Comparison of ENCODE assay signal across 8 mouse cellular contexts in the genomic region with DNA sequence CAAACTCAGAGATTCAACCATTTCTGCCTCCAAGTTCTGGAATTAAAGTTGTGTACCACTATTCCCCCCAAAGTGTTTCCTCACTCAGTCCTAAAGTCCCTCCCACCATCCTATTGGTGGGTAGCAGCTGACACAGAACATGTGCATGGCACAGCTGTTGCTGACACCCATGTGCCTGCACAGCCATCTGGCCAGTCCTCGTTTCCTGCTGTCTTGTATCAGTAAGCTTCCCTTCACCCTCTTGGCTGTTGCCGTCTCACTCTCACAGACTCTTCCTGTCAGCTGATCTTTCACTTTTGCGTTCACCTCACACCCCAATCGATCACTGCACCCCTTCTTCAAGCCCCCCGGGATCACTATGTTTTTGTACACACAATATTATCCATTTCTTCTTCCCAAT. TPM values are rescaled to one million over a fixed set of nuclear protein-coding genes. Genes with fewer than 3 reads are reported as not detected.
A peak's percentile ranks its signal among the peaks of the same experiment; 100 is the strongest.
DNase-seq lines count a peak whose midpoint lies in the region; ATAC-seq and TF ChIP-seq lines count a peak whose summit lies in the region.

No protein-coding gene starts in this region.

- no peaks in the 10 kb centered on the region for H3K79me2 ChIP-seq in heart, adult 2 months (replicated peaks; ENCODE audit: control insufficient read depth, insufficient read depth, low read length)

- intact Hi-C loops in heart, adult 2 months (cut with DNase I) = no loop called here

- 31% methylated on average over 5 of the region's 5 CpGs for WGBS in heart, adult 2 months
- WGBS in intestine, embryonic 14.5 days = 36% methylated on average over 5 of the region's 5 CpGs
- WGBS in liver, embryonic 16.5 days (ENCODE audit: insufficient replicate concordance) = 20% methylated on average over 5 of the region's 5 CpGs
- WGBS in stomach, postnatal 0 days = 35% methylated on average over 5 of the region's 5 CpGs

- TF ChIP-seq EP300 in heart, adult 2 months (IDR thresholded peaks at IDR 0.05; ENCODE audit: insufficient read depth, low read depth, low read length) = no peak
- no peak for TF ChIP-seq EP300 in stomach, postnatal 0 days (optimal IDR thresholded peaks at IDR 0.05)

- TF ChIP-seq POLR2A in heart, adult 2 months (IDR thresholded peaks at IDR 0.05; ENCODE audit: insufficient read depth, low read depth, low read length) = 0 out of 2 replicates have a peak, but pooled peaks have one; percentile 33

- no peak overlapping the region for H3K27ac ChIP-seq in heart, adult 2 months
- peak overlapping the region; percentile 34; the same call in 1 of the 2 replicates for H3K27ac ChIP-seq in intestine, embryonic 14.5 days (ENCODE audit: low read depth)
- H3K27ac ChIP-seq in liver, embryonic 16.5 days (ENCODE audit: low read length) = no peak overlapping the region
- no peak overlapping the region; the same call in 1 of the 2 replicates for H3K27ac ChIP-seq in stomach, postnatal 0 days (replicated peaks)

- H3K4me1 ChIP-seq in heart, adult 2 months (ENCODE audit: control insufficient read depth, insufficient read depth, low read length) = peaks cover 7% of the 10 kb centered on the region
- peaks cover 16% of the 10 kb centered on the region for H3K4me1 ChIP-seq in intestine, embryonic 14.5 days (replicated peaks; ENCODE audit: control insufficient read depth, insufficient read depth, low read length)
- H3K4me1 ChIP-seq in liver, embryonic 16.5 days (ENCODE audit: control insufficient read depth, low read depth, low read length) = peaks cover 20% of the 10 kb centered on the region
- no peaks in the 10 kb centered on the region for H3K4me1 ChIP-seq in stomach, postnatal 0 days (replicated peaks; ENCODE audit: control insufficient read depth, insufficient read depth)

- peak; percentile 88 for ATAC-seq in CD4-positive, CD25-positive, alpha-beta regulatory T cell, adult 4 months
- ATAC-seq in intestine, embryonic 14.5 days (replicated peaks; ENCODE audit: low FRiP score, low TSS enrichment, low read depth) = no peak
- 0 out of 2 replicates have a peak, but pooled peaks have one; percentile 10 for ATAC-seq in liver, embryonic 16.5 days (ENCODE audit: low read depth)
- peak; percentile 28; the same call in 1 of the 2 replicates for ATAC-seq in stomach, postnatal 0 days (ENCODE audit: low FRiP score, low TSS enrichment)

- no peaks in the 10 kb centered on the region for H3K36me3 ChIP-seq in heart, adult 2 months (ENCODE audit: control insufficient read depth, insufficient read depth, low read length)
- peaks cover 27% of the 10 kb centered on the region for H3K36me3 ChIP-seq in intestine, embryonic 14.5 days (ENCODE audit: control insufficient read depth, insufficient read depth, low read length)
- peaks cover 17% of the 10 kb centered on the region for H3K36me3 ChIP-seq in liver, embryonic 16.5 days (ENCODE audit: control insufficient read depth, insufficient read depth)
- H3K36me3 ChIP-seq in stomach, postnatal 0 days (ENCODE audit: control insufficient read depth, insufficient read depth, low read length) = peaks cover 11% of the 10 kb centered on the region

- H3K27me3 ChIP-seq in heart, adult 2 months (ENCODE audit: control insufficient read depth, insufficient read depth, low read length) = no peaks in the 10 kb centered on the region
- no peaks in the 10 kb centered on the region for H3K27me3 ChIP-seq in intestine, embryonic 14.5 days (replicated peaks; ENCODE audit: control insufficient read depth, insufficient read depth, low read length)
- H3K27me3 ChIP-seq in liver, embryonic 16.5 days (ENCODE audit: control insufficient read depth, insufficient read depth, low read depth, low read length) = no peaks in the 10 kb centered on the region
- H3K27me3 ChIP-seq in stomach, postnatal 0 days (ENCODE audit: control insufficient read depth, insufficient read depth, low read length) = no peaks in the 10 kb centered on the region

- no peak overlapping the region for H3K9ac ChIP-seq in heart, adult 2 months (ENCODE audit: low read depth, low read length)
- no peak overlapping the region for H3K9ac ChIP-seq in intestine, embryonic 14.5 days (ENCODE audit: low read length)
- no peak overlapping the region for H3K9ac ChIP-seq in liver, embryonic 16.5 days (ENCODE audit: low read depth, low read length)
- H3K9ac ChIP-seq in stomach, postnatal 0 days (ENCODE audit: low read length) = no peak overlapping the region

- H3K4me2 ChIP-seq in intestine, embryonic 14.5 days (ENCODE audit: low read length) = no peak overlapping the region
- no peak overlapping the region for H3K4me2 ChIP-seq in liver, embryonic 16.5 days (ENCODE audit: low read depth, low read length)
- no peak overlapping the region for H3K4me2 ChIP-seq in stomach, postnatal 0 days (replicated peaks; ENCODE audit: low read depth)

- TF ChIP-seq CTCF in heart, adult 2 months (IDR thresholded peaks at IDR 0.05) = no peak
- no peak for TF ChIP-seq CTCF in stomach, postnatal 0 days (IDR thresholded peaks at IDR 0.05; ENCODE audit: low read depth)

- H3K4me3 ChIP-seq in heart, adult 2 months = no peak overlapping the region
- H3K4me3 ChIP-seq in intestine, embryonic 14.5 days (ENCODE audit: low read depth, low read length) = no peak overlapping the region
- H3K4me3 ChIP-seq in liver, embryonic 16.5 days (ENCODE audit: low read depth, low read length) = no peak overlapping the region
- H3K4me3 ChIP-seq in stomach, postnatal 0 days (ENCODE audit: low read depth, low read length) = no peak overlapping the region

- DNase-seq in heart, adult 2 months = peak in 1 of 2 experiments; percentile 22
- DNase-seq in heart, adult 8-10 months (ENCODE audit: low spot score) = no peak
- DNase-seq in intestine, embryonic 14.5 days (ENCODE audit: low spot score) = no peak
- no peak for DNase-seq in stomach, postnatal 0 days (ENCODE audit: low spot score)
- DNase-seq in cerebellum, postnatal 36 days = no peak
- DNase-seq in kidney, postnatal 10 days = no peak

- no peaks in the 10 kb centered on the region for H3K9me3 ChIP-seq in intestine, embryonic 14.5 days (ENCODE audit: control insufficient read depth, low read length)
- no peaks in the 10 kb centered on the region for H3K9me3 ChIP-seq in liver, embryonic 16.5 days (replicated peaks; ENCODE audit: control insufficient read depth, low read length)
- no peaks in the 10 kb centered on the region for H3K9me3 ChIP-seq in stomach, postnatal 0 days (ENCODE audit: control insufficient read depth, low read length)

RNA-seq across cellular contexts. Expression of a gene that starts 12.5 kb away (rescaled TPM):
- 10 to 100 TPM; 11.0 to 13.5 TPM for total RNA-seq in heart, adult 2 months (2021)
- polyA plus RNA-seq in heart, adult 2 months (2012; rRNA removed) = 10.6 and 10.9 TPM in 2 replicates
- 10 to 100 TPM in 3 of 4 experiments, 1 to 10 TPM in 1; 10.0 to 16.2 (median 12.6) TPM for total RNA-seq in heart, adult 8-10 months (2022)
- 10 to 100 TPM; 10.9 to 24.0 TPM for polyA plus RNA-seq in CD4-positive, CD25-positive, alpha-beta regulatory T cell, adult 4 months (2017; shearing (Covaris generic))
- polyA plus RNA-seq in intestine, embryonic 14.5 days (2014; fragmentation: Nextera tagmentation; extraction: Ambion mirVana) = 23.9 and 27.8 TPM in 2 replicates
- 6.2 and 6.8 TPM in 2 replicates for polyA plus RNA-seq in liver, embryonic 16.5 days (2015; fragmentation: Nextera tagmentation; extraction: Ambion mirVana)
- polyA plus RNA-seq in stomach, postnatal 0 days (2015; fragmentation: Nextera tagmentation; extraction: Ambion mirVana) = 8.2 and 10.0 TPM in 2 replicates

RNA-seq across cellular contexts. Expression of a gene that starts 14.7 kb away (rescaled TPM):
- 100 to 1,000 TPM; 121 to 140 TPM for total RNA-seq in heart, adult 2 months (2021)
- polyA plus RNA-seq in heart, adult 2 months (2012; rRNA removed) = 119 and 144 TPM in 2 replicates
- total RNA-seq in heart, adult 8-10 months (2022) = 100 to 1,000 TPM; 124 to 149 (median 127) TPM
- polyA plus RNA-seq in CD4-positive, CD25-positive, alpha-beta regulatory T cell, adult 4 months (2017; shearing (Covaris generic)) = 100 to 1,000 TPM; 171 to 277 TPM
- polyA plus RNA-seq in intestine, embryonic 14.5 days (2014; fragmentation: Nextera tagmentation; extraction: Ambion mirVana) = 237 and 260 TPM in 2 replicates
- 146 and 154 TPM in 2 replicates for polyA plus RNA-seq in liver, embryonic 16.5 days (2015; fragmentation: Nextera tagmentation; extraction: Ambion mirVana)
- 171 and 175 TPM in 2 replicates for polyA plus RNA-seq in stomach, postnatal 0 days (2015; fragmentation: Nextera tagmentation; extraction: Ambion mirVana)

RNA-seq across cellular contexts. Expression of a gene that starts 53.2 kb away (rescaled TPM):
- total RNA-seq in heart, adult 2 months (2021) = 10 to 100 TPM; 25.8 to 29.5 TPM
- 18.7 and 28.7 TPM in 2 replicates for polyA plus RNA-seq in heart, adult 2 months (2012; rRNA removed)
- total RNA-seq in heart, adult 8-10 months (2022) = 10 to 100 TPM; 26.4 to 29.4 (median 28.3) TPM
- polyA plus RNA-seq in CD4-positive, CD25-positive, alpha-beta regulatory T cell, adult 4 months (2017; shearing (Covaris generic)) = 10 to 100 TPM in 1 of 2 experiments, 1 to 10 TPM in 1; 9.4 to 17.1 TPM
- polyA plus RNA-seq in intestine, embryonic 14.5 days (2014; fragmentation: Nextera tagmentation; extraction: Ambion mirVana) = 24.1 and 24.8 TPM in 2 replicates
- polyA plus RNA-seq in liver, embryonic 16.5 days (2015; fragmentation: Nextera tagmentation; extraction: Ambion mirVana) = 7.8 and 11.6 TPM in 2 replicates
- polyA plus RNA-seq in stomach, postnatal 0 days (2015; fragmentation: Nextera tagmentation; extraction: Ambion mirVana) = 10.0 and 11.2 TPM in 2 replicates
